Comparison of ENCODE assay signal across 13 mouse cellular contexts in genomic region chr7:36476851-36477644, GRCm38 (mm10).
DNase-seq lines count a peak whose midpoint lies in the region; ATAC-seq and TF ChIP-seq lines count a peak whose summit lies in the region.
"Had no signal": no experiment of that assay in that cellular context is flagged by ENCODE, and none has a peak within 500 bp of the region (broad histone marks: within the 10 kb centered on the region; RNA-seq: fewer than 3 reads in every experiment).

No protein-coding gene starts in this region.

- H3K4me3 ChIP-seq in midbrain, embryonic 14.5 days (replicated peaks; ENCODE audit: low read depth, low read length) = no peak overlapping the region
- H3K4me3 ChIP-seq in midbrain, postnatal 0 days (ENCODE audit: low read depth, low read length) = no peak overlapping the region
- H3K4me3 ChIP-seq in forebrain, postnatal 0 days (ENCODE audit: low read depth, low read length) = peak overlapping the region; percentile 33
- H3K4me3 ChIP-seq: erythroblast, embryonic 14.5 days had no signal

- DNase-seq in heart, adult 11 months = peak; percentile 86
- no peak for DNase-seq in heart, adult 18-20 months
- DNase-seq in midbrain, embryonic 14.5 days = peak; percentile 24
- DNase-seq in midbrain, postnatal 0 days (ENCODE audit: low spot score) = no peak
- peak; percentile 72 for DNase-seq in forebrain, postnatal 0 days
- peak; percentile 65 for DNase-seq in retina, embryonic 14.5 days (ENCODE audit: low spot score)
- DNase-seq in right cerebral cortex, adult 18-20 months = no peak
- DNase-seq: adrenal gland, adult 8-10 months; embryo, embryonic 11 days; heart, postnatal 4 days had no signal

- H3K4me1 ChIP-seq in midbrain, embryonic 14.5 days (ENCODE audit: control insufficient read depth, insufficient read depth, low read length) = no peaks in the 10 kb centered on the region
- no peaks in the 10 kb centered on the region for H3K4me1 ChIP-seq in midbrain, postnatal 0 days (ENCODE audit: insufficient read depth, low read length)
- H3K4me1 ChIP-seq in forebrain, postnatal 0 days (ENCODE audit: insufficient read depth) = peaks cover 5% of the 10 kb centered on the region; the same call in 1 of the 2 replicates

- no peak overlapping the region for H3K4me2 ChIP-seq in midbrain, embryonic 14.5 days (ENCODE audit: low read length)
- no peak overlapping the region for H3K4me2 ChIP-seq in midbrain, postnatal 0 days (ENCODE audit: low read depth, low read length, poor library complexity, severe bottlenecking)
- peak overlapping the region; percentile 48 for H3K4me2 ChIP-seq in forebrain, postnatal 0 days (ENCODE audit: low read depth)
- H3K4me2 ChIP-seq: heart, embryonic 11.5 days had no signal

- no peaks in the 10 kb centered on the region for H3K36me3 ChIP-seq in midbrain, embryonic 14.5 days (ENCODE audit: control insufficient read depth, insufficient read depth, low read length)
- no peaks in the 10 kb centered on the region for H3K36me3 ChIP-seq in midbrain, postnatal 0 days (ENCODE audit: insufficient read depth, low read length)
- H3K36me3 ChIP-seq in forebrain, postnatal 0 days (ENCODE audit: insufficient read depth) = no peaks in the 10 kb centered on the region

- ATAC-seq in midbrain, embryonic 14.5 days (ENCODE audit: low FRiP score, low TSS enrichment) = no peak
- ATAC-seq in midbrain, postnatal 0 days (ENCODE audit: low FRiP score) = no peak
- peak; percentile 79 for ATAC-seq in forebrain, postnatal 0 days
- no peak for ATAC-seq in megakaryocyte-erythroid progenitor cell, adult 5-6 weeks (replicated peaks; ENCODE audit: low FRiP score, low TSS enrichment, poor library complexity, severe bottlenecking)

- WGBS in midbrain, embryonic 14.5 days = 72% methylated on average over 22 of the region's 22 CpGs
- WGBS in midbrain, postnatal 0 days = 72% methylated on average over 22 of the region's 22 CpGs
- WGBS in forebrain, postnatal 0 days = 18% methylated on average over 22 of the region's 22 CpGs

- H3K9me3 ChIP-seq in midbrain, embryonic 14.5 days (ENCODE audit: control insufficient read depth, low read length) = no peaks in the 10 kb centered on the region
- H3K9me3 ChIP-seq in midbrain, postnatal 0 days (ENCODE audit: low read length) = no peaks in the 10 kb centered on the region
- no peaks in the 10 kb centered on the region for H3K9me3 ChIP-seq in forebrain, postnatal 0 days (ENCODE audit: low read length)

- no peak overlapping the region for H3K9ac ChIP-seq in midbrain, embryonic 14.5 days (replicated peaks; ENCODE audit: low read length)
- no peak overlapping the region for H3K9ac ChIP-seq in midbrain, postnatal 0 days (replicated peaks; ENCODE audit: low read length, poor library complexity, severe bottlenecking)
- H3K9ac ChIP-seq in forebrain, postnatal 0 days = peak overlapping the region; percentile 47

- H3K27me3 ChIP-seq in midbrain, embryonic 14.5 days (ENCODE audit: control insufficient read depth, insufficient read depth, low read length) = no peaks in the 10 kb centered on the region
- H3K27me3 ChIP-seq in midbrain, postnatal 0 days (ENCODE audit: insufficient read depth, low read length) = no peaks in the 10 kb centered on the region
- no peaks in the 10 kb centered on the region for H3K27me3 ChIP-seq in forebrain, postnatal 0 days (ENCODE audit: insufficient read depth, low read length)

- H3K27ac ChIP-seq in midbrain, embryonic 14.5 days (replicated peaks; ENCODE audit: low read depth, low read length) = no peak overlapping the region
- H3K27ac ChIP-seq in midbrain, postnatal 0 days (ENCODE audit: low read depth, low read length) = no peak overlapping the region
- H3K27ac ChIP-seq in forebrain, postnatal 0 days (ENCODE audit: low read depth, low read length) = peak overlapping the region; percentile 66; the same call in 1 of the 2 replicates

- TF ChIP-seq CTCF in midbrain, postnatal 0 days (IDR thresholded peaks at IDR 0.05) = no peak
- no peak for TF ChIP-seq CTCF in forebrain, postnatal 0 days (IDR thresholded peaks at IDR 0.05; ENCODE audit: low read depth)

Comparison
In these comparisons a context has a peak if more than half of its experiments do, and no peak if none do; other contexts are left out.
1. DNase-seq: peak in heart, adult 11 months (single experiment), midbrain, embryonic 14.5 days (single experiment), forebrain, postnatal 0 days (single experiment) and retina, embryonic 14.5 days (single experiment); none in heart, adult 18-20 months (0 of 2), midbrain, postnatal 0 days (single experiment) and right cerebral cortex, adult 18-20 months (single experiment).